Mouse (Mus musculus): Measurements from ENCODE around the gene Neurod2.

- TF ChIP-seq CTCF (IDR thresholded peaks at IDR 0.05; ENCODE audit: insufficient read depth, low read depth, low read length): no peak
- no peak for TF ChIP-seq POLR2A (IDR thresholded peaks at IDR 0.05; ENCODE audit: insufficient read depth, low read depth, low read length)
These were observed 47.3 kb upstream of the Neurod2 start for GRCm38 (mm10) chr11:98376756-98377155.

Measured in olfactory bulb, adult 2 months (tissue).